Mouse (Mus musculus) adrenal gland, postnatal 10 days (tissue): ENCODE measurements around the gene Vps29. TPM values are rescaled to one million over a fixed set of nuclear protein-coding genes. Genes with fewer than 3 reads are reported as not detected.
"Not testable (repeated sequence)": the region's sequence is repeated elsewhere in the genome, so short reads cannot be mapped to it uniquely, and the experiment has no call there.

Experiments
- DNase-seq: peaks from one replicate; pipeline ENCODE4 v3.0.0; 2021; ENCODE audit warnings: mixed read lengths
- long read RNA-seq, 2 experiments: library from polyadenylated mRNA; stranded (forward); transcript quantifications; one replicate each; pipeline ENCODE4 v2.0.0; 2021
- total RNA-seq, 2 experiments: library from RNA; stranded (reverse); gene quantifications; 2 replicates each; pipeline ENCODE4 v1.2.3; 2021

Gene Vps29
- total RNA-seq = 100 to 1,000 TPM; 121 to 131 TPM
- long read RNA-seq, experiment 1, transcript Vps29-208 (4 exons, 2,716 nt) = major isoform, 122 of 134 reads
- long read RNA-seq, experiment 1, partial matches to known transcripts = 5 of 134 reads
- long read RNA-seq, experiment 1, other reads (novel, unspliced or antisense) = 6 of 134 reads
- long read RNA-seq, experiment 2, transcript Vps29-208 (4 exons, 2,716 nt) = major isoform, 92 of 96 reads
- long read RNA-seq, experiment 2, partial matches to known transcripts = 1 of 96 reads
- long read RNA-seq, experiment 2, other reads (novel, unspliced or antisense) = 1 of 96 reads

- peak; percentile 99 for DNase-seq
These were observed at the start of gene Vps29, which contains the start of gene Rad9b for GRCm38 (mm10) chr5:122353807-122354491. Gene Vps29 (plus strand): TSS chr5:122354369. Gene Rad9b (minus strand): TSS chr5:122354233.

- DNase-seq = no peak
These were observed 49.6 kb upstream of the Vps29 start for GRCm38 (mm10) chr5:122304541-122304940.

DNA sequence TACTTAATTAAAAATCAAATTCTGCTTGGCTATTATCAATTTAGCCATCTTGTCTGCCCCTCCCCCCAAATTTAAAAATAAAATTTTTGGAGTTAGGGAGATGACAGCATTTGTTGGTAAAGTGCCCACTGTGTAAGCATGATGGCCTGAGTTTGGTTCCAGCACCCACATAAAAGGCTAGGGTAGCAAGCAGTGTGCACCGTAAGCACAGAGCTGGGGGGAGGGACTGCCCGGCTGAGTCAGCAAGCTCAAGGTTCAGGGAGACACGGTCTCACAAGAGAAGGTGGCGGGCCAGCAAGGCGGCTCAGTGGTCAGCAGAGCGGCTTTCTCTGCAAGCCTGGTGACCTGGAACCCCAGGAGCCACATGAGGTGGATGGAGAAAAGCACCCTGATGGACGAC, 48.7 kb upstream of the Vps29 start:
- DNase-seq = peak; percentile 61

GRCm38 (mm10) chr5:122306536-122306935, 47.6 kb upstream of the Vps29 start:
- no peak for DNase-seq

DNA sequence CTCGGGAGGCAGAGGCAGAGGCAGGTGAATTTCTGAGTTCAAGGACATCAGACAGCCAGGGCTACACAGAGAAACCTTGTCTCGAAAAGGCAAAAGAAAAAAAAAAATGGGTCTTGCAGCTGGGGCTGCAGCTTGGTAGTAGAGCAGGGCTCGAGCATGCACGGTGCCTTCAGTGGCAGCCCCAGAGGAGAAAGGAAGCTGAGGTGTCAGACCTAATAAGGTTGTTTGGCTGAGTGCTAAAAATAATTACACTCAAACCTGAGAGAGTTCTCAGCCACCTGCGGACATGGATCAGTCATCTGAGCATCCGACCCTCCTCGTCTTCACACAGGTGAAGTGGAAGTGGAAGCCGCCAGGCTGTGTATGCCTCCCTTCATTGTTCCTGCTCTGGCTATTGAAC, 43.5 kb upstream of the Vps29 start:
- DNase-seq = no peak

- DNase-seq = no peak
These were observed 42.5 kb upstream of the Vps29 start for GRCm38 (mm10) chr5:122311692-122312091.

DNA sequence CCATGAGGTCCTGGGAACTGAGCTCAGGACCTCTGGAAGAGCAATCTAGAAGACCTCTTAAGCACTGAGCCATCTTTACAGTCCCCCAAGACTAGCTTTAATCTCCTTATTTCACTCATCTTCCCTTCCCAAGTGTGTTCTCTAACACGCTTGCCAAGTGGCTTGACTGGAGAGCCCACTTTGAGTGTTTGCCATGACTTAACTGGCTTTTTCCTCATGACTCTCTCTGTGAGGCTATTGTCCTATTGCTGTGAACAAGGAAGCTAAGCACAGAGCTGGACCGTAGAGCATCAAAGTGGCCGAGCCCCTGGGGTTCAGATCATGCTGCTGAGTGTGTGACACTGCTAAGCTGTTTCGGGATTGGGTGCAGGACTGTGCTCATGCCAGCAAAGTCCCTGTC, 41.8 kb upstream of the Vps29 start:
- no peak for DNase-seq

DNA sequence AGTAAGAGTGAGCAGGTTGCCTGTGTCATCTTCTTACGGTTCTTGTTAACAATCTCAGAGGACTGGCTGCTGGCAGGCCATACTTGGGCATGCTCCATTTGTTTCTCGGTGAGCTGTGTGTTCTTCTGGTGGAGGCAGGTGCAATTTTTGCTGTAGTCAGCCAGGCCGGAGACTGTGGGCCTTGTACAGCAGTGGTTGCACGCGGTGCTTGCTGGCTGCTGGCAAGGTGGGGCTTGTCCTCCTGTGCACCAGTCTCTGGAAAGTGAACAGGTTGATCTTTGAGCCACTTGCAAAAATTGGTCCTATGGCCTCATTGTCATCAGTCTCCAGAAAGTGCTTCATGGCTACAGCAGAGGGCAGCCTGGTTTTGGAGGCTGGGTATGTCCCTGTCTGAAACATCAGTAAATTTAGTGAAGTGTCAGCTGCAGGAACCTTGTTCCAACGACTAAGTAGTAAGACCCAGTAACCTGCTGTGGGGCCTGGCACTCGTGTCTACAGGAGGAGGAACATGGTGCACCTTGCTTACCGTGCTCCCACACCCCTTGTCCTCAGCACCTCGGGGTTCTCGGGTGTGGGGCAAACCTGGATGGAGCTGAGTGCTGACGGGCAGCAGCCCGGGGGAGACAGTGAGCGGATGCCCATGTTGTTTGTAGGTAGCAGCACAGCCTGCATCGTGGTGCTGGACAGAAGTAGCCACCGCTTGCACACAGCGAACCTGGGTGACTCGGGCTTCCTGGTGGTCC, 41.1 kb upstream of the Vps29 start:
- DNase-seq = no peak

GRCm38 (mm10) chr5:122314966-122315667, 39.1 kb upstream of the Vps29 start:
- DNase-seq = peak; percentile 89

DNA sequence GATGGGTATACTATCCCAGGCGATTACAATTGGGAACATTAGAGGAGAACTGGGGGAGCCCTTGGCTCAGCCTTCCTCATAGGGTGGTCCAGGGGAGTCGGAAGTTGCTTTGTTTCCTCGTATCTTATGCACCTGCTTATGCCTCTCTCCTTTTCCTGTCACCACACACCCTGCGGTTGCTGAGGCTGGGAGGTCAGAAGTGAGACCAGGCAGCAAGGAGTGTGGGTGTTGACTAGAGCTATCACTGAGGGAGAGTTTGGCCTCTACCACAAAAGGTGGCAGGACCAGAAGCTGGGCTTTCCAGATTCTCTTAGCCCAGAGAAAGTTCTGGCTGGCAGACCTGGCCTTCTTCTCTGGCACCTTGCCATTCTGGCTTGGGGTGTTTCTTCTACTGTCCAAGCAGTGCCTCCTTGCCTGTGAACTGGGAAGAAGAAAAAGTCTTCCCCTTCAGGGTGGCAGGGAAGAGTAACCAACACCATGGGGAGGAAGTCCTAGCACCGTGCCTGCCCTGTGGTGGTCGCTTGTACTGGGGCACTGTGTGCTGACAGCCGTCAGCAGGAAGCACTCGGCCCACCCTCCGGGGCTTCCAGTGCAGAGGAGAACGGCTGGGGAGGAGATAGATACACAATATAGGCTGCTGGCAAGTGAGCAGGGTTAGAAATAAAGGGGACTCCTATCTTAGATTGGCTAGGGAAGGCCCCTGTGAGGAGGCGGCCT, 36.7 kb upstream of the Vps29 start:
- DNase-seq = peak; percentile 75

DNA sequence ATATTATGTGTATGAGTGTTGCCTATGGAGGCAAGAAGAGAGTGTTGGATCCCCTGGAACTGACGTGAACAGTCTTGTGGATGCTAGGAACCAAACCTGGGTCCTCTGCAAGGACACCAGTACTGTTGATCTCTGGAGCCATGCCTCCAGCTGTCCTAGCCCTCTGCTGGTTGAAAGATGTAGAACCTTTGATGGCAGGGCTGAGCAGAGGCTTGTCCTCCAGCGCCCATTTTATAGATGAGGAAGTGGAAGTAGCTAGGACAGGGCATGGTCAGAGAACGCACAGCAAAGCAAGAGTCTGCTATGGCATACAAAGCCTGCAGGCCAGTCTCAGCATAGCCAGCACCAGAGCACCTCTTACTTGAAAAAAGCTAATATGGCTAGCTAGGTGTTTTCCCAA, 36.1 kb upstream of the Vps29 start:
- no peak for DNase-seq

DNA sequence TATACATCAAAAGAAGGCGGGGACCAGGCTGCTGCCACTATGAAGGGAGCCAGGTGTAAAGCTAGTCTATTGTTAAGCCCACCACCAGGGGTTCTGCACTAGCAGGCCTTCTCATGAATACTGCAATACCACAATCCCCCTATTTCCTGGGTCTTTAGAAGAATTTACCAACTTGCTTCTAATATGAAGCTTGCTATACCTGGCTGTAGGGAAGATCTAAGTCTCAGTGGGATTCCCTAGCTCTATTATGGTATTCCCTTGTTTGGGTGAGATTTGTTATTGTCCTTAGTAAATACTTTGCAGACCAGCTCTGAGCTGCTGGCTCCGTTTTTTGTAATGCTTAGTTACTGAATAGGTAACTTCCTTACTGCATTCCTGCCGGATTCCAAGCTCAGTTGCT, 35.2 kb upstream of the Vps29 start:
- DNase-seq = not testable (repeated sequence)

- DNase-seq = peak; percentile 35
These were observed 34.5 kb upstream of the Vps29 start for GRCm38 (mm10) chr5:122319474-122320204.

- DNase-seq = no peak
These were observed 33.9 kb upstream of the Vps29 start for GRCm38 (mm10) chr5:122320205-122320781.

DNA sequence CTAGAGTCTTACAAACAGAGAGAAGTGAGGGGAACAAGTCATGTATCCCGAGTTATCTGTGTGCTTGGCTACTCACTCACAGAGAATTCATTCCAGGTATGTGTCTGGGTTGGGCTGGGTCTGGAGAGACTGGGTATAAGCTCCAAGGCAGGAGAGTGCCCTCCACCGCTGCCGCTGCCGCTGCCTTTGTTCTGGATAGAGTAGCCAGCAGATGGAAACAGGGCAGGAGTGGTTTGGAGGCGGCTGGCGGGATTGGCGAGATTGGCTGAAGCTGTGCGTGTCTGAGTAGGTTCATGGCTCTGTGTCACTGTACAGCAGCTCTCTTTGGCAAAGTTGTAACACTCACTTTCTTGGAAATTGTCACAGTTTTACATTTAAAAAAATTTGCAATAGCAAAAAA, 30.6 kb upstream of the Vps29 start:
- no peak for DNase-seq

DNA sequence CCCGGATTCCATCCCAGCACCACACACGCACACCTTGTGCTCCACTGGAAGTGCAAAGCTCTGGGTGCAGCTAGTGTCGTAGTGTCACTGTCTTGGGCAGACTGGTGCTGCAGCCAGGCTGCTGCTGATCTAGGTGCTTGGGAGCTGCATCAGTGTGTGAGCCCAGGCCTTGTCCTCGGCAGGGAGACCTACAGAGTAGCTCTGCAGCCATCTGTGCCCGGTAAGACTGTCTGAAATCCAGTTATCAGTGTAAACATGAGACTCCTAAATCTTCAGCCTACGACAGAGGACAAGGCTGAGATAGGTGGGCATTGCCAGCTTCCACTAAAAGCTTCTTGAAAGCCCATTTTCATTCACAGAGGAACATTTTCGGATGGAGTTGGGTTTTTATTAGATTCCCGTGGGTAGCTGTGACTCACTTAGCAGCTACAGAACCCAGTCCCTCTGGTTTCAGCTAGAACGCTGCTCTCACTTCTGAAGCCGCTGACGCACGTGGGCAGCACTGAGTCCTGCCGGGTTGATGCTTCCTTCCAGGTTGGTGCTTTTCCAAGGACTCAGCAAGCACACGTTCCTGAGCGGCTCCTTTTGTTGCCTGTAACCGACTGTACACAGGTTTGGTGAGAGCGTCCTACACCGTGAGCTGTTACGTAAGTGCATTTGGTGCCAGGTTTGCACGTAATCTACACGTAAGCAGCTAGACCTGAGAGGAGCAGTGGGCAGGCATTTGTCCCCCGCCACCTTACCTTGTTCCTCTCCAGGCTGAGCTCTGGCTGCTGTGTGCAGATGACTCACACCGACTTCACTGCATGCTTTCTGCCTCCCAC, 29.3 kb upstream of the Vps29 start:
- DNase-seq = peak; percentile 54

- no peak for DNase-seq
These were observed 28.7 kb upstream of the Vps29 start for GRCm38 (mm10) chr5:122325477-122325876.

DNA sequence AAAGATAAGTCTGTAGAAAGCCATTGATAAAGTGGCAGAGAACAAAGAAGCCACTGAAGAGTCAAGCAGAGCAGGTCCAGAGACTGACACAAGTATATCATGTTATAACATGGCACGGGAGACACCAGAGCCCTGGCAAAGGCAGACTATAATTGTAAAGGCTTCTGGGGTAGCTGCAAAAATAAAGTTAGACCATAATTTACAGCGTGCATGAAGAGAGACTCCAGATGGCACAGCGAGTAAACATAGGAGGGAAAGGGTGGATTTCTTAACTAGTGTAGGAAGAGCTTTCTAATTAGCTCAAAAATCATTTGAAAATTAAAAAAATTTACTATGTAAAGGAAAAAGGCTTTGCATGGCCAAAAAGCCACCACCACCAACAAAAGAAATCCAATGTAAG, 26.9 kb upstream of the Vps29 start:
- no peak for DNase-seq

DNA sequence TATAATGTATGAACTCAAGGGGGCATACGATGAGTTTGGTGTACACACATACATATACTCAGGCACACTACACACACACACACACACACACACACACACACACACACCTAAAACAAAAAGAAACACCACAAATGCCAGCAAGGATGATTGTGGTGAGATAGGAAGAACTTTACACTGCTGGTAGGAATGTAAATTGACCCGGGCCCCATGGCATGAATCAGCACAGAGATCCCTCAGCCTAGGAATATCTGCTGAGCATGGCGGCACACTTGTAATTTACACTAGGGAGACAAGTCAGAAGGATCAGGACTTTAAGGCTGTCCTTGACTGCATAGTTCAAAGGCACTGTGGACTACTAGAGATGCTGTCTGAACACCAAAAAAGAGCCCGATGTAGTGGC, 23.9 kb upstream of the Vps29 start:
- DNase-seq = no peak

- no peak for DNase-seq
These were observed 19.5 kb upstream of the Vps29 start for GRCm38 (mm10) chr5:122334682-122335081.
